Mouse (Mus musculus) retina, embryonic 14.5 days (tissue): Measurements from ENCODE around the gene Ssbp2.
A peak's percentile ranks its signal among the peaks of the same experiment; 100 is the strongest.

Source experiments
- DNase-seq: peaks from one replicate; pipeline ENCODE4 v3.0.0-alpha.2; 2015; ENCODE audit warnings: low spot score

The Ssbp2 gene

DNA sequence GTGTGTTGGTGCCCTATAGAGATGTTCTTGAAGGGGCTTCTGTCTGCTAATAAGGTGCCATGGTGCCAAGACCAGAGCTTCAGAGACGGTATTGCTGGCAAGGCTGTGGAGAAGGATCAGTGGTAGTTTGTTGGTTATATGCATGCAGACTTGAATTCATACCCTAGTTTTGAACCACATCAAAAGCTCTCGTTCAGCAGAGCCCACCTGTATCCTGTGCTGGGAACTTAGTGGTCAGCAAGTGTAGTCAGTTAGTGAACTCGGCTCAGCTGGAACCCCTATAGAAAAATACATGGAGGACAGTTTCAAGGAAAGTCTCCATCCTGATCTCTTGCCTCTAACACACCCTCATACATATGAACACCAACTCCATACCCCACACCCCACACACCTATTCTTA, 69.7 kb downstream of the Ssbp2 start:
- DNase-seq, result no peak

GRCm38 (mm10) chr13:91536711-91537110, 76.6 kb downstream of the Ssbp2 start:
- DNase-seq, result no peak

- DNase-seq, result no peak
Observed at GRCm38 (mm10) chr13:91540145-91541068, 80.3 kb downstream of the Ssbp2 start.

DNA sequence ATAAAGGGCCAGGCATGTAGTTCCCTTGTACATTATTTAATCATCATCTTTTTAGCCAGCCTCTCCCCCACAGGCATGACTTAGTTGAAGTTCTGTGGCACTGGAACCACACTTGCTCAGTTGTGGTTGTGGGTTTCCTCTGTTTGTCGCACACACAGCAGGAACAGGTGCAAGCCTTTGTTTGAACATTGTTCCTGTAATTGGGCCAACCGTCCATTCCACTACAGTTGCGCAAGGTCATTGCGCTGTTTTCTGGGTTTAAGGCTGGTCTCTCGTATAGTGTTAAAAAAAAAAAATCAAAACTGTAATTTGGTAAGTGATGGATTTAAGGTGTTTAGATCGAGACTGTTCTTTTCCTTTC, 81.0 kb downstream of the Ssbp2 start:
- no peak for DNase-seq

- DNase-seq, result peak; percentile 16
Observed at GRCm38 (mm10) chr13:91543555-91543954, 83.5 kb downstream of the Ssbp2 start.

DNA sequence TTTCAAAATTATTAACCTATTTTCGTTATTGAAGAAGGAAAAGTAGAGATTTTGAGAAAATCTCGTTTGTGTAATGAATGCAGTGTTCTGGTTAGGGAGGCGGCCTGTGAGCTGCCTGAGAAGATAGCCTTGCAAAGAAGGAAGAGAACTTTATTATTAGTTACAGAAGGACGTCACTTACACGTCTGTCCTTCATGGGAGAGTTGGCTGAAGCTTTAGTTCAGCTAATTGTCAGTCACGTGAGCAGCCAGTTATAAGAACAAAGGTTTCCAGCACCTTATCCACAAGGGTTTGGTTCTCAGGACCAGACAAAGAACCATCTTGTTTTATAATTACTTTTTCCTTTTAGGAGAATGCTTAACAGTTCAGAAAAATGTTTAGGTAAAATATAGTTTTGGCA, 104.0 kb downstream of the Ssbp2 start:
- no peak for DNase-seq

GRCm38 (mm10) chr13:91564755-91565154, 104.7 kb downstream of the Ssbp2 start:
- no peak for DNase-seq

DNA sequence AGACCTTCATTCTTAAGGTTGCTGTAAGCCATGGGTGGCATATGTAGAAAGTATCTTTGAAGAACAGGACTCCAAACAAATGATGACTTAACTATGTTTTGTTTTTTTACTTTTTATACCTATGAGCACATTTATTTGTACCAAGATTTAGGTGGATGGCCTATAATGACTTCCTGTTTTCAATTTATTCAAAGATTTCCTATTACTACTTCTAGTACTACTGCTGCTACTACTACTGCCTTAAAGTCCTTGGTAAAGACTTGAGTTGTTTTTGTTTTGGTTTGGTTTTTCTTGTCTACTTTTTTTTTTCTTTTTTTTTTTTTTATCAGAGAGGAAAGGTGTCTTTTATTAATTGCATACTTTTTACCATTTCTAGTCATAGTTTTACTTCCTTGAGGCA, 121.4 kb downstream of the Ssbp2 start:
- no peak for DNase-seq

DNA sequence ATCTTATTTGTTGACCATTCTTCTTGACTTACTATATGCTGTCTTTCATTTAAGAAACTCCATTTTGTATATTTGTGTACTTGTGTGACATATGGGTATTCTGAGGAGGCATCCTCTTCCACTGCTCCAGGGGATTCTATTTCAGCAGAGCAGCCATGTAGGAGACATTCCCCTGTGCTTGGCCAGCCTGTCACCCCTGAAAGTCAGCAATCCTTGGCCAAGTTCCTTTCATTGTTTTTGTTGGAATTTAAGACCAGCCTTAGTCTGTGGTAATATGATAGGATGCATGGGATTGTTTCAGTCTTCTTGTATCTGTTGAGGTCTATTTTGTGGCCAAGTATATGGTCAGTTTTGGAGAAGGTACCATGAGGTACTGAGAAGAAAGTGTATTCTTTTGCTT, 122.1 kb downstream of the Ssbp2 start:
- DNase-seq, result no peak

GRCm38 (mm10) chr13:91586368-91586767, 126.3 kb downstream of the Ssbp2 start:
- no peak for DNase-seq

GRCm38 (mm10) chr13:91588475-91588874, 128.4 kb downstream of the Ssbp2 start:
- no peak for DNase-seq

- no peak for DNase-seq
Observed at GRCm38 (mm10) chr13:91591863-91592262, 131.8 kb downstream of the Ssbp2 start.

- no peak for DNase-seq
Observed at GRCm38 (mm10) chr13:91595284-91595683, 135.2 kb downstream of the Ssbp2 start.

- DNase-seq, result no peak
Observed at GRCm38 (mm10) chr13:91599594-91599993, 139.5 kb downstream of the Ssbp2 start.

DNA sequence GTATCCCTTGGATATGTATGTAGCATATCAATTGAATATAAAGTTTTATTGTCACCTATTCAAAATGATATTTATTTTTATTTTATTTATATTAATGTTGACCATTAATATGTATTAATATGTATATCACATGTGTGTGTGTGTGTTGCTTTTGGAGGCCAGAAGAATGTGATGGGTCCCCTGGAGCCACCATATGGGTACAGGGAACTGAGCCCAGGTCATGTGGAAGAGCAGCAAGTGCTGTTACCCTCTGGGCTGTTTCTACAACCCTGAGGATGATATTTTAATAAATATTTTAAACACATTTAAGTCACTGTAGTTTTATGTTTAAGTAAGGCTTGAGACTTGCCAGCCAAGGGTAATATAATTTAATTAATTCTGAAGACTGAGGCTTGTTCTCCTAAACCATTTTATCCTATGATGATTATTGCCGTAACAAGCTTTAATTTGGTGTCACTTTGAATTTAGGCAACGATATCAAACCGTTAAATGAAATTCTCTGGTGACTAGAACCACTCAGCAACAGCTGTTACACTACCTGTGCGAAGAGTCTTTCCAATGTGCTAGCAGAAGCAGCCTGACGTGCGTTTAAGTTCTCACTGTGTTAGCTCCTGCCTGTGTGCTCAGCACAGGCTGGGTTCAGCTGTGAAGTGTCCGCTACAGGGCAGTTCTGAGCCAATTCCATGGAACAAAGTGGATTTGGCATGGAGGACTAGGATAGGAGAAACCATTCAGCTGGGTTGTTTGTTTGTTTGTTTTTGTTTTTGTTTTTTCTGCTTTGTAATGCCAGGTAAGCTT, 145.2 kb downstream of the Ssbp2 start:
- peak; percentile 18 for DNase-seq

DNA sequence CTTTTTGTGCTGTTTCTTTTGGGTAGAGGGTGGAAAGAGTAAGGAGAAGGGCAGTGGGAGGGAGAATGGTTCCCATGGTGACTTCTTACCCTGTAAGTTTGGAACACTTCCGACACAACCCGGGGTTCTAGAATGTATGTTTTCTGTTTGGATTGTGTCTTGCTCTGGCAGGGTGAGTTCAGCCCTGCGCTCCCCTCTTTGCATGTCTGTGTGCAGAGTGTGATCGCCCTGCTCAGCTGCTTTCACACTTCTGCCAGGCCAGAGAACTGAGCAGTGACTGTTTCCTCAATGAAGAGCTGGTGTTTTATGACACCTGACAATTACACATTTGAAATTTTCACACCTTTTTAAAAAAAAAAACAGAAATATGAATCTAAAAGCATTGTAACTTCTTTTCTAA, 150.5 kb downstream of the Ssbp2 start:
- no peak for DNase-seq

DNA sequence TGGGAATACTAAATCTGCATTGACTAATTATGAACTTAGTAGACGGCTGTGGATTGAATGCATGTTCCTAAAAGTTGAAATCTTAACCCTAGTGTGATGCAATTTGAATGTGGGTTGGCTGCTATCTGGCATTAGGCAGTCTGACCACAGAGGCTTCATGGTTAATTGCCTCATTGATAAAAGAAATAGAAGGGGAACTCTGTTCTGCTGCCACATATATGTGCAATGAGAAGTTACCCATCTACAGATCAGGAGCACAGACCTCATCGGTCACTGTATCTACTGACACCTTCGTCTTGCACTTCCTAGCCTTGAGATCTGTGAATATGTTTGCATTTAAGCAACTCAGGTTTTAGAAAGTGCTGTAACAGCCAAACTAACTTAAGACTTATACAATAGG, 151.8 kb downstream of the Ssbp2 start:
- no peak for DNase-seq

DNA sequence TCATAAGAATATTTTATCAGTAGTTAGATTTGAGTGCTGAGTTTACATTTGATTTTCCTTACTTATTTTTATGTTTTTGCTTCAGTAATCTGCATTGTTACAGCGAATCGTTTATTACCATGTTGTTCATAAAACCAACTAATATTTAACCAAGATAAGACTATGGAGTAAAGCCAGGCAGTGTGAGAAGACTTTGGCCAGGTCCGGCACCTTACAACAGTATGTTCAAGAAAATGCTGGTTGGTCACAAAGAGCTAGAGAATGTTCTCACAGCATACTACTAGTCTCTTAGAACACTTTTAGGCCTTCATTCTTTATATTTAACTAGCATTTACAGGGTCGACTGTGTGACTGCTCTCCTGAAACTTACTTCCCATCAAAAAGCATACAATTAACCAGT, 152.5 kb downstream of the Ssbp2 start:
- no peak for DNase-seq

DNA sequence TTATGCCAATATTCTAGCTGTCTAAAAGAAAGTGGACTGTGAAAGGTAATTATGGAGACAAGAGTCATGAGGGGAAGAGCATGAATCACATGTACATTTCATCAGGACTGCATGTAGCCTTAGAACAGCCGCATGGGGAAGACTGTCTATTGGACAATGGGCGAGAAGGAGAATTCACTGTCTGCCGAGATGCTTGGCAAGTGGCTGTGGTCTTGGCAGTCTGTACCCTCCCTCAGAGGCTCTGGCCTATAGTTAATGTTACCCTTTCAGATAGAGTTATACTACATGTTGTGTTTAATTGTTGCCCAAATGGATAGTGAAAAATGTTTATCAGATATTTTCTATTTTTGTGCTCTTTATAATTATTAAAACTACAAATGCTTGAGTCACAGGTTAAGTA, 156.0 kb downstream of the Ssbp2 start:
- DNase-seq, result no peak

DNA sequence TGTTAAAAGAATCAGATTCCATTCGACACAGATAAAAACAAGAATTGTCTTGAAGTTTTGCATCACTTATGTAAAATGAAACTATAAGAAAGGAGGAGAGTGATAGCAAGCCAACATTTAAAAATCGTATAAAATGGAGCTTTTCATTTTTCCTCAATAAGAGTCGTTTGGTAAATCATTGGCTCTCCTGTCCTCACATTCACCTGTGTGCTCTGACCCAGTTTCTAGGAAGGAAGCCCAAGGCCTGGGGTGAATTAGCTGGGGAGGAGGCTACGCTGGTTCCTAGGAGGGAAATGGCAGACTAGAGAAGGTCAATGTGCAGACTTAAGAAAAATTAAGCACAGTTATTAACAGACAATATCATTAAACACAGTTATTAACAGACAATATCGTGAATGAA, 156.8 kb downstream of the Ssbp2 start:
- DNase-seq, result no peak

GRCm38 (mm10) chr13:91619431-91619830, 159.3 kb downstream of the Ssbp2 start:
- DNase-seq, result no peak

DNA sequence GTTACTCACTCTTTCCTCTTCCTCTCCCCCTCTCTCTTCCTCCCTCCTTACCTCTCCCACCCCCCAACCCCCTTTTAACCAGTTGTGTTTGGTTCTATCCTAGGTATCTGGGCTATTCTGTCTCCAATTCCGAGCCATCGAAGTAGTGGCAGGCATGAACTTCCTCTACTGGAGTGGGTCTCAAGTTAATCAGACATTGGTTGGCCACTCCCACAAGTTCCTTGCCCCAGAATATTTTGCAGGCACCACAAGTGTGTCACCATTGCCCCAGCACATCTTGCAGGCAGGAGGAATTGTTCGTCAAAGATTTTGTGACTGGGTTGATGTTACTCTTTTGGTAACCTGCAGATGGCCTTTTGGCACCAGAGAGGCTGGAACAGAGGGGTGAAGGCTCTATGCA, 160.5 kb downstream of the Ssbp2 start:
- DNase-seq, result no peak

DNA sequence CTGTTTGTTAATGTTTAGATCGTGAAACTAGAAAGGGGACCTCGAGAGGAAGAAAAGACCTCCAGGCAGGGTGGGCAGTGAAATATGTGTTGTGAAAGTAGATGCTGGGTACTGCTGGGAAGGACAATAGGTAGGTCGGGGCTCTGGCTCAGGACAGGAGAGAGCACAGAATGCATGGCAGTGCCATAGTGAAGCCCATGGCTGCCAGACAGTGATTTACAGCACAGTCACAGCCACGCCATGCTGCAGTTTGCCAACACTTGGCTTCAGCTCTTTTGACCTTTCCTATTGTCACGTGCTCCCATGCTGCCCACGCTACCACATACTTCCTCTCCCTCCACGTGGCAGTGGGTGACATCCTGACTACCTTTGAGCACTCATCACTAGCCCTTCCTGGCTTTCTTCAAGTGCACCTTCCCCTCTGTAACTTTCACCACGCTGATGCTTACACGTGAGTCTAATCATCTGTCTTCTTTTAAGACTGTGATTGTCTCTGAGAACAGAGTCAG, 171.3 kb downstream of the Ssbp2 start:
- no peak for DNase-seq
